11 mouse cellular contexts compared by ENCODE assay signal in genomic region chr9:23377831-23378730, GRCm38 (mm10).
DNase-seq lines count a peak whose midpoint lies in the region; ATAC-seq and TF ChIP-seq lines count a peak whose summit lies in the region.
"Had no signal": no experiment of that assay in that cellular context is flagged by ENCODE, and none has a peak within 500 bp of the region (broad histone marks: within the 10 kb centered on the region; RNA-seq: fewer than 3 reads in every experiment).

No protein-coding gene starts in this region.

- H3K27me3 ChIP-seq in stomach, embryonic 15.5 days (replicated peaks): no peaks in the 10 kb centered on the region
- H3K27me3 ChIP-seq in stomach, postnatal 0 days (ENCODE audit: control insufficient read depth, insufficient read depth, low read length): no peaks in the 10 kb centered on the region
- no peaks in the 10 kb centered on the region for H3K27me3 ChIP-seq in forebrain, embryonic 14.5 days (replicated peaks; ENCODE audit: control insufficient read depth, insufficient read depth, low read length)
- H3K27me3 ChIP-seq in midbrain, embryonic 10.5 days (ENCODE audit: low read depth, poor library complexity, severe bottlenecking): no peaks in the 10 kb centered on the region
- H3K27me3 ChIP-seq: heart, embryonic 13.5 days had no signal

- no peaks in the 10 kb centered on the region for H3K9me3 ChIP-seq in stomach, embryonic 15.5 days
- H3K9me3 ChIP-seq in stomach, postnatal 0 days (ENCODE audit: control insufficient read depth, low read length): no peaks in the 10 kb centered on the region
- no peaks in the 10 kb centered on the region for H3K9me3 ChIP-seq in forebrain, embryonic 14.5 days (replicated peaks; ENCODE audit: control insufficient read depth, low read length)
- H3K9me3 ChIP-seq in midbrain, embryonic 10.5 days (replicated peaks): no peaks in the 10 kb centered on the region
- H3K9me3 ChIP-seq: heart, embryonic 13.5 days had no signal

- no peak overlapping the region for H3K9ac ChIP-seq in stomach, embryonic 15.5 days
- H3K9ac ChIP-seq in stomach, postnatal 0 days (ENCODE audit: low read length): no peak overlapping the region
- H3K9ac ChIP-seq in forebrain, embryonic 14.5 days (ENCODE audit: low read length): peak overlapping the region; percentile 1; the same call in 1 of the 2 replicates
- H3K9ac ChIP-seq: heart, embryonic 13.5 days had no signal

- H3K4me1 ChIP-seq in stomach, embryonic 15.5 days: 0 out of 2 replicates have a peak, but pooled peaks cover 6% of the 10 kb centered on the region
- no peaks in the 10 kb centered on the region for H3K4me1 ChIP-seq in stomach, postnatal 0 days (replicated peaks; ENCODE audit: control insufficient read depth, insufficient read depth)
- H3K4me1 ChIP-seq in forebrain, embryonic 14.5 days (ENCODE audit: control insufficient read depth, insufficient read depth, low read length): peaks cover 50% of the 10 kb centered on the region
- peaks cover 45% of the 10 kb centered on the region for H3K4me1 ChIP-seq in midbrain, embryonic 10.5 days

- no peak for TF ChIP-seq EP300 in stomach, postnatal 0 days (optimal IDR thresholded peaks at IDR 0.05)

- no peak overlapping the region for H3K4me2 ChIP-seq in stomach, embryonic 15.5 days
- H3K4me2 ChIP-seq in stomach, postnatal 0 days (replicated peaks; ENCODE audit: low read depth): no peak overlapping the region
- no peak overlapping the region; the same call in 1 of the 2 replicates for H3K4me2 ChIP-seq in forebrain, embryonic 14.5 days (ENCODE audit: low read length)
- H3K4me2 ChIP-seq: heart, embryonic 13.5 days had no signal

- 49% methylated on average over 5 of the region's 5 CpGs for WGBS in stomach, embryonic 15.5 days
- 47% methylated on average over 5 of the region's 5 CpGs for WGBS in stomach, postnatal 0 days
- 5% methylated on average over 5 of the region's 5 CpGs for WGBS in forebrain, embryonic 14.5 days
- WGBS in midbrain, embryonic 10.5 days: 43% methylated on average over 5 of the region's 5 CpGs

- no peak for ATAC-seq in stomach, embryonic 15.5 days (ENCODE audit: insufficient read depth, low FRiP score, low read depth)
- ATAC-seq in stomach, postnatal 0 days (ENCODE audit: low FRiP score, low TSS enrichment): no peak
- ATAC-seq in forebrain, embryonic 14.5 days: peak; percentile 75

- H3K36me3 ChIP-seq in stomach, embryonic 15.5 days: no peaks in the 10 kb centered on the region
- H3K36me3 ChIP-seq in stomach, postnatal 0 days (ENCODE audit: control insufficient read depth, insufficient read depth, low read length): no peaks in the 10 kb centered on the region
- H3K36me3 ChIP-seq in forebrain, embryonic 14.5 days (ENCODE audit: control insufficient read depth, insufficient read depth, low read length): no peaks in the 10 kb centered on the region
- H3K36me3 ChIP-seq in midbrain, embryonic 10.5 days: no peaks in the 10 kb centered on the region

- no peak for TF ChIP-seq CTCF in stomach, postnatal 0 days (IDR thresholded peaks at IDR 0.05; ENCODE audit: low read depth)

- DNase-seq in stomach, postnatal 0 days (ENCODE audit: low spot score): no peak
- peak; percentile 96 for DNase-seq in forebrain, embryonic 14.5 days (ENCODE audit: low spot score)
- no peak for DNase-seq in midbrain, embryonic 10.5 days (ENCODE audit: low spot score)
- DNase-seq in left cerebral cortex, adult 11 months (ENCODE audit: low spot score): no peak
- no peak for DNase-seq in gastrocnemius, postnatal 25 days
- no peak for DNase-seq in ovary, postnatal 14 days (ENCODE audit: low spot score)
- DNase-seq: right cerebral cortex, postnatal 25 days had no signal

- H3K4me3 ChIP-seq in stomach, embryonic 15.5 days (replicated peaks): no peak overlapping the region
- H3K4me3 ChIP-seq in stomach, postnatal 0 days (ENCODE audit: low read depth, low read length): no peak overlapping the region
- H3K4me3 ChIP-seq in forebrain, embryonic 14.5 days (ENCODE audit: low read depth, low read length): no peak overlapping the region
- H3K4me3 ChIP-seq in midbrain, embryonic 10.5 days: no peak overlapping the region
- H3K4me3 ChIP-seq: heart, embryonic 13.5 days; left cerebral cortex, adult 2 months; myocyte had no signal

- 0 out of 2 replicates have a peak overlapping the region, but pooled peaks have one; percentile 7 for H3K27ac ChIP-seq in stomach, embryonic 15.5 days
- H3K27ac ChIP-seq in stomach, postnatal 0 days (replicated peaks): no peak overlapping the region
- peak overlapping the region; percentile 90 for H3K27ac ChIP-seq in forebrain, embryonic 14.5 days (ENCODE audit: low read depth, low read length)
- H3K27ac ChIP-seq in midbrain, embryonic 10.5 days (replicated peaks): peak overlapping the region; percentile 84
- H3K27ac ChIP-seq: left cerebral cortex, adult 2 months had no signal
